Mouse (Mus musculus) C2C12 (cell line): ENCODE measurements around the gene Cd300a. TPM values are rescaled to one million over a fixed set of nuclear protein-coding genes. Genes with fewer than 3 reads are reported as not detected.

Experiments
- H3K27me3 ChIP-seq: one replicate; pipeline ENCODE4 v1.6.1; 2011; ENCODE audit not compliant: control insufficient read depth, insufficient read depth, insufficient read length
- H3K36me3 ChIP-seq: one replicate; pipeline ENCODE4 v1.6.1; 2011; ENCODE audit not compliant: control insufficient read depth, insufficient read depth
- H3K4me3 ChIP-seq: one replicate; pipeline ENCODE4 v1.5.1; 2011; ENCODE audit warnings: mild to moderate bottlenecking, control low read depth; ENCODE audit not compliant: poor library complexity, insufficient read depth, severe bottlenecking
- H3K79me2 ChIP-seq: one replicate; pipeline ENCODE4 v1.6.1; 2011; ENCODE audit not compliant: control insufficient read depth, insufficient read depth
- H3K79me3 ChIP-seq: one replicate; pipeline ENCODE4 v1.6.1; 2011; ENCODE audit warnings: low read depth, control low read depth
- H3ac ChIP-seq: one replicate; pipeline ENCODE3; 2011; ENCODE audit warnings: low read depth; ENCODE audit not compliant: control insufficient read depth, insufficient read length
- CEBPB ChIP-seq: IDR thresholded peaks from one replicate; pipeline ENCODE4 v1.6.1; 2011; ENCODE audit warnings: low read depth, mild to moderate bottlenecking, control low read depth, moderate library complexity
- CTCF ChIP-seq: IDR thresholded peaks from one replicate; pipeline ENCODE4 v1.5.1; 2011; ENCODE audit not compliant: control insufficient read depth, insufficient read depth, insufficient read length
- FOSL1 ChIP-seq: IDR thresholded peaks from one replicate; pipeline ENCODE4 v1.8.0; 2011; ENCODE audit warnings: mild to moderate bottlenecking, low read length; ENCODE audit not compliant: poor library complexity, insufficient read depth, severe bottlenecking
- MAX ChIP-seq: IDR thresholded peaks from one replicate; pipeline ENCODE4 v1.6.1; 2011; ENCODE audit warnings: mild to moderate bottlenecking, control low read depth
- MYOD1 ChIP-seq: IDR thresholded peaks from one replicate; pipeline ENCODE4 v1.6.1; 2011; ENCODE audit warnings: low read depth; ENCODE audit not compliant: control insufficient read depth, insufficient read length
- MYOG ChIP-seq: IDR thresholded peaks from one replicate; pipeline ENCODE4 v1.6.1; 2011; ENCODE audit not compliant: control insufficient read depth, insufficient read length; ENCODE audit errors: extremely low read depth
- USF1 ChIP-seq: IDR thresholded peaks from one replicate; pipeline ENCODE4 v1.6.1; 2011; ENCODE audit warnings: low read depth, mild to moderate bottlenecking, control low read depth, moderate library complexity
- polyA plus RNA-seq: library from polyadenylated mRNA; unstranded; fragments of >200 nt; fragmentation: generic; extraction: Trizol; gene quantifications from one replicate; pipeline ENCODE4 v1.2.1, GENCODE M21; 2012; ENCODE audit warnings: missing spikeins

Cd300a gene
- polyA plus RNA-seq, 1 experiment: 0.02 TPM

GRCm38 (mm10) chr11:114852311-114853173 is 37.3 kb upstream of the Cd300a start:
- H3K4me3 ChIP-seq: no peak overlapping the region
- H3K36me3 ChIP-seq: no peaks in the 10 kb centered on the region
- no peaks in the 10 kb centered on the region for H3K79me3 ChIP-seq
- H3ac ChIP-seq: no peak overlapping the region
- H3K27me3 ChIP-seq: peaks cover 20% of the 10 kb centered on the region
- TF ChIP-seq MAX (no peak), CTCF (no peak), USF1 (no peak), FOSL1 (no peak), MYOD1 (no peak), MYOG (no peak), CEBPB (no peak)
- H3K79me2 ChIP-seq: no peaks in the 10 kb centered on the region

GRCm38 (mm10) chr11:114853174-114853838 is 36.5 kb upstream of the Cd300a start:
- H3K79me2 ChIP-seq: no peaks in the 10 kb centered on the region
- no peak overlapping the region for H3K4me3 ChIP-seq
- H3K79me3 ChIP-seq: no peaks in the 10 kb centered on the region
- H3K36me3 ChIP-seq: no peaks in the 10 kb centered on the region
- no peak overlapping the region for H3ac ChIP-seq
- peaks cover 20% of the 10 kb centered on the region for H3K27me3 ChIP-seq
- TF ChIP-seq MAX (no peak), CTCF (no peak), CEBPB (no peak), MYOD1 (no peak), MYOG (no peak), USF1 (no peak), FOSL1 (no peak)

- H3K79me3 ChIP-seq: no peaks in the 10 kb centered on the region
- TF ChIP-seq MYOD1: no peak
- TF ChIP-seq USF1: no peak
- no peak for TF ChIP-seq MYOG
- no peak for TF ChIP-seq MAX
- no peak for TF ChIP-seq FOSL1
- no peak for TF ChIP-seq CTCF
- TF ChIP-seq CEBPB: no peak
- no peak overlapping the region for H3K4me3 ChIP-seq
- H3K27me3 ChIP-seq: peaks cover 20% of the 10 kb centered on the region
- H3K36me3 ChIP-seq: no peaks in the 10 kb centered on the region
- no peaks in the 10 kb centered on the region for H3K79me2 ChIP-seq
- no peak overlapping the region for H3ac ChIP-seq
Measured at GRCm38 (mm10) chr11:114854581-114854980, 35.3 kb upstream of the Cd300a start.

GRCm38 (mm10) chr11:114856125-114856524 is 33.7 kb upstream of the Cd300a start:
- no peak overlapping the region for H3K4me3 ChIP-seq
- H3K79me2 ChIP-seq: no peaks in the 10 kb centered on the region
- no peaks in the 10 kb centered on the region for H3K79me3 ChIP-seq
- H3K36me3 ChIP-seq: no peaks in the 10 kb centered on the region
- peaks cover 20% of the 10 kb centered on the region for H3K27me3 ChIP-seq
- no peak for TF ChIP-seq FOSL1
- no peak for TF ChIP-seq CTCF
- TF ChIP-seq USF1: no peak
- TF ChIP-seq CEBPB: no peak
- H3ac ChIP-seq: no peak overlapping the region

- Histone ChIP-seq H3K79me3 (no peaks in the 10 kb centered on the region), H3K36me3 (no peaks in the 10 kb centered on the region), H3K27me3 (no peaks in the 10 kb centered on the region), H3K4me3 (no peak overlapping the region), H3ac (no peak overlapping the region), H3K79me2 (no peaks in the 10 kb centered on the region)
- TF ChIP-seq MYOD1 (no peak), USF1 (no peak), MAX (no peak), MYOG (no peak), FOSL1 (no peak), CTCF (no peak), CEBPB (no peak)
Measured at GRCm38 (mm10) chr11:114858641-114859040, 31.2 kb upstream of the Cd300a start.
